Mouse (Mus musculus): ENCODE data around the gene Gbf1.

The Gbf1 gene

GRCm38 (mm10) chr19:46331326-46331725 lies 179.0 kb downstream of the Gbf1 start:
- no peak for DNase-seq

GRCm38 (mm10) chr19:46331936-46332335 lies 179.6 kb downstream of the Gbf1 start:
- DNase-seq, result no peak

GRCm38 (mm10) chr19:46332721-46333339 lies 180.5 kb downstream of the Gbf1 start:
- no peak for DNase-seq

GRCm38 (mm10) chr19:46333906-46334305 lies 181.6 kb downstream of the Gbf1 start:
- DNase-seq, result peak; percentile 68

Measured in cerebellum, adult 11 months (tissue).